Mouse (Mus musculus) NIH3T3 (cell line): ENCODE data around the gene Atp10a.
A peak's percentile ranks its signal among the peaks of the same experiment; 100 is the strongest.
"Not testable (repeated sequence)": the region's sequence is repeated elsewhere in the genome, so short reads cannot be mapped to it uniquely, and the experiment has no call there.

ENCODE experiments used
- DNase-seq: peaks from one replicate; pipeline ENCODE4 v3.0.0-alpha.2; 2012; ENCODE audit warnings: low read depth

Atp10a gene

DNA sequence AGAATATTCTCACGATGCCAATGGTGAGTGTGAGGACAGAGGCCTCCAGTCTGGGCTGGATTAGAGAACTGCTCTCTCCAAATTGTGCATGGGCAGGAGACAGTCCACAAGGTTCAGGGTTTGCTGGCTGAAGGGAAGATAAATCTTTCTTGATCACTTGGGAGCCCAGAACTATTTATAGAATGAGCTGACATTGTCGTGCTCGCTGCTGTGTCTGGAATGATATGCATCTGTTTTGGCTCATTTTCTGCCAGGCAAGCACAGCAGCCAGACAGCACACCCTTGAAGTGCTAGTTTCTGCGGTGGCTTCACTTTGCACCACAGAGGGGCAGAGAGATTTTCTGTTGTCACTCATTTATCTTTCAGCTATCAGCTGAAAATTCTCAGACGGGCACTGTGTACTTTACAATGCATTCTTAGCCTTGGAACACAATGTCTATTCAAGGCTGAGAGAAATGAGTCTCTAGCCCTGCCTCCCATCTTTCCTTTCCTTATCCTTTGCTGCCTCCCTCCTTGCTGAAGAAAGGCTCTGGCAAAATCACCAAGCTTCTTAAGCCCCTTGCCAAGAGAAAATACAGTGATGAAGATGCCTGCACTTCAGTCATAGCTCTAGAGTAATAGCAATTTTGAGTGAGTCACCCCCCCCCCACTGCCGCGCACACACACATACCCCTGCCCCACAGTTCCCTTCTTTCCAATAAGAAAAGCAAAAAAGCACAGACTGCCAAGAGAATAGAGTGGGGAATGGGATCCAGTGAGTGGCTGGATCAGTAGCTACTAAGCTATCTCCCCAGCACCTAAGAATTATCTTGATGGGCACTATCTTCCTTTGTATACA is 132.7 kb downstream of the Atp10a start:
- peak; percentile 21 for DNase-seq

DNA sequence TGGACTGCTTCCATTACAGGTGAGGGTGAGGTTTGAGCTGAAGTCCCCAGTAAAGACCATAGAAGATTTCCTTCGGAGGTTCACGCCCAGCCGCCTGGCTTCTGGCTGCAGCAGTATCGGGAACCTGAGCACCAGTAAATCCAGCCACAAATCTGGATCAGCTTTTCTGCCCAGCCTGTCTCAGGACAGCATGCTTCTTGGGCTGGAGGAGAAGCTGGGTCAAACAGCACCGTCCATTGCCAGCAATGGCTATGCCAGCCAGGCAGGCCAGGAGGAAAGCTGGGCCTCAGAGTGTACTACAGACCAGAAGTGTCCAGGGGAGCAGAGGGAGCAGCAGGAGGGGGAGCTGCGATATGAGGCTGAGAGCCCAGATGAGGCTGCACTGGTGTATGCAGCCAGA is 141.3 kb downstream of the Atp10a start:
- no peak for DNase-seq

- peak; percentile 68 for DNase-seq
These were observed 144.9 kb downstream of the Atp10a start for GRCm38 (mm10) chr7:58800916-58801315.

DNA sequence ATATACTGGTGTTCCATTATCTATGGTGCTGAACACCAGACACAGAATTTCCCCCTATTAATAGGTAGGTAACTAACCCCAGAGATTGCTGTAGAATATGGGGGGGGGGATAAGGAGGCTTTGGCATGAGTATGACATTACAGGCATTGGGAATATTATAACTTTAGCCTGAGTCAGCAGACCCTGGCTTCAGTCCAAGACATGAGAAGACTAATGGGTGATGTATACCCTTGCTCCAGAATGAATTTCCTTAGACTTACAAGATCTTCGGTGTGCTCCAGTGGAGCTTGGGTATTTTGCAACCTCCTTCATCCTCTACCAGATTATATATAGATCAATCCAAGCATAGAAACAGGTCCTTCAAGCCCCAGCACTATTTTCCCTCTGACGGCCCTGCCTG is 145.8 kb downstream of the Atp10a start:
- DNase-seq = peak; percentile 90

GRCm38 (mm10) chr7:58822147-58822681 is 166.2 kb downstream of the Atp10a start:
- peak; percentile 80 for DNase-seq

- no peak for DNase-seq
These were observed 168.7 kb downstream of the Atp10a start for GRCm38 (mm10) chr7:58824686-58825085.

- DNase-seq = no peak
These were observed 173.1 kb downstream of the Atp10a start for GRCm38 (mm10) chr7:58829111-58829510.

DNA sequence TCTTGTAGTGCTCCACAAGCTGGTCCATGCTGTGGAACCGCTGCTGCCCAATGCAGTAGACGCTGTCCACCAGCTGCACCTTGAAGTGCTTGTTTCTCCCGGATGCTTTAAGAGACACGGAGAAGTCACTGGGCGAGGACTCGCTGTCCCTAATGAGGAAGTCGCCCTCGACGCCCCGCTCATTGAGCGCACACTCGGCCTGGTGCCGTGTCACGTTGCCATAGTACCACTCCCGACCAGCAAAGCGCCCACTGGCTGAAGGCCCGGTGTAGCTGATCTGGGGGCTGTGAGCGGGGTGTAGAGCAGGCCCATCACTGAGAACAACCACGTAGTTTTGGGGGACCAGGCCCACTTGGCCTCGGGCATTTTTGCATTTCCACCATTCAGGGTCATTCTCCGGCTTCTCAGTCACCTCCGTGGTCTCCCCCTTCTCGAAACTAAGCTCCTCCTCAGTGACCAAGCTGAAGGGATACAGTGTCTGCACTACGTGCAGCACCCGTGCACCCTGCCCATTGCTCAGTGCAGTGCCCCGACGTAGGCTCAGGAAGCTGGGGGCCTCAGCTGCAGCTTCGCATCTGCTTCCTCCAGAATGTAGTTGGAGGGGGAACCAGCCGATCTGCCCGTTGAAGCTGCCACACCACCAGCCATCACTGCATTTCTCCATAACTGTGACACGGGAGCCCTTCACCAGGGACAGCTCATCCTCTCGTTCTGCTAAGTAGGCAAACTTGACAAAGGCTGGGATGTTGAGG is 181.1 kb downstream of the Atp10a start:
- DNase-seq = not testable (repeated sequence)

GRCm38 (mm10) chr7:58840367-58840766 is 184.4 kb downstream of the Atp10a start:
- no peak for DNase-seq

DNA sequence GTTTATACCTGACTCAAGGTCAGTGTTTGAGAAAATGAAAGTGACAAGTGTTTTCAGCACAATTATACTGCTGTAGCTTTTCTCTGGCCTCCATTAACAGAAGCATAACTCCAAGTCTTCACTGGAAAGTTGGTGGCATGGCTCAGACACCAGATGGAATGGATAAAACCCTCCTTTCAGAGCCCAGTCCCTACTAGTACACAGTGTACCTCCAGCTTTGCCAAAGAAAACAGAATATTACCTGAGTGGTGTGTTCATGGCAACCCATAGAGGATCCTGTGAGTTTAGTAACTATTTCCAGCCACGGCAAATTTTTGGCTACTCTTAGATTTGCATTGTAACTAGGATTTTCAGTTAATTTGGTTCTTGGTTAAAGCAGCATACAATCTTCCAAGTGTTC is 185.1 kb downstream of the Atp10a start:
- DNase-seq = no peak

- DNase-seq = peak; percentile 48
These were observed 186.9 kb downstream of the Atp10a start for GRCm38 (mm10) chr7:58842818-58843217.

- DNase-seq = peak; percentile 92
These were observed 187.9 kb downstream of the Atp10a start for GRCm38 (mm10) chr7:58843767-58844445.

DNA sequence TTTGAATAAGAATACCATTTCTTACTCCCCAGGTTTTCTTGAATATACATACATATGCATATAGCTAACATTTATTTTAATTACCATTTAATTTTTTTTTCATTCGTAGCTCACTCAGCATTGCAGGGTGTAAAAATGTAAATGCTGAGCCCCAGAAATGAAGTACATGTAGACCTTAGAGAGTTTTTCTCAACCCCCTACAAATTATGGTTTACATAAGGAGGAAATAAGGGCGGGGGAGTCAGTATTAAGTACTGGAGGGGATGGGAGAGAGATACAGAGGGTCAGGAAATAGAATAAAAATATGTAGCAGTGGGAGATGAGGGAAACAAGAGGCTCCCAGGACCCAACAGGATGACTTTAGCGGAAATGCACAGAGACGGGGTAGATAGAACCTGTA is 188.5 kb downstream of the Atp10a start:
- DNase-seq = no peak

DNA sequence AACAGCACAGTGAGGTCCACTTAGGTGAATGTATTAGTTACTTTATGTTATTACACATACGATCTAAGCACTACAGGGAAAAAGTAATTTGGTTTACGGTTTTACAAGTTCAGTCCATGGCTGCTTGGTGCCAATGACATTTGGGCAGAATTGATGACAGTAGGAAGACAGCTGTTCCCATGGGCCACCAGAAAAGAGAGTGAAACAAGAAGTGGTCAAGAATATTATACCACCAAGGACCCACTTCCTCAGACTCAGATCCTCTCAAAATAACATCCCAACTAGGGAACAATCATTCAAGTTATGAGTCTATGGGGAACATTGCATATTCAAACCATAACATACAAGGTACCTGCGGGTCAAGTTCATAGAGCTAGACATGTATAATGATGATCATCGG is 203.0 kb downstream of the Atp10a start:
- no peak for DNase-seq

DNA sequence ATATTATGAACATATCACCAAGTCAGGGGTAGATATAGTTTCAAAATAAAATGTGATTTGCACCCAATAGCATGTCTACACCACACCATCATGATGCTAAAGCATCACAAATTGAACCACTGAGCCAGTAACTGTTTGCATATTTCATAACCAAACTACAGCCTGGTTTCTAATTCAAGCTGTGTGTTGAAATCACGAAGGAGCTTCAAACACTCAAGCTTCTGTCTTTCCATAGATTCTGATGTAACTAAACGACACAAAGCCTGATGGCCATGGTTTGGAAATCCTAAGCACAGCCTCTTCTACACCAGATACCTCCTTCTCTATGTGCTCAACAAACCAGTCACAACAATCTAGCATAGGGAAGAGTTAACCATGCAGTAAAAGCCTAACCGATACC is 207.2 kb downstream of the Atp10a start:
- no peak for DNase-seq

DNA sequence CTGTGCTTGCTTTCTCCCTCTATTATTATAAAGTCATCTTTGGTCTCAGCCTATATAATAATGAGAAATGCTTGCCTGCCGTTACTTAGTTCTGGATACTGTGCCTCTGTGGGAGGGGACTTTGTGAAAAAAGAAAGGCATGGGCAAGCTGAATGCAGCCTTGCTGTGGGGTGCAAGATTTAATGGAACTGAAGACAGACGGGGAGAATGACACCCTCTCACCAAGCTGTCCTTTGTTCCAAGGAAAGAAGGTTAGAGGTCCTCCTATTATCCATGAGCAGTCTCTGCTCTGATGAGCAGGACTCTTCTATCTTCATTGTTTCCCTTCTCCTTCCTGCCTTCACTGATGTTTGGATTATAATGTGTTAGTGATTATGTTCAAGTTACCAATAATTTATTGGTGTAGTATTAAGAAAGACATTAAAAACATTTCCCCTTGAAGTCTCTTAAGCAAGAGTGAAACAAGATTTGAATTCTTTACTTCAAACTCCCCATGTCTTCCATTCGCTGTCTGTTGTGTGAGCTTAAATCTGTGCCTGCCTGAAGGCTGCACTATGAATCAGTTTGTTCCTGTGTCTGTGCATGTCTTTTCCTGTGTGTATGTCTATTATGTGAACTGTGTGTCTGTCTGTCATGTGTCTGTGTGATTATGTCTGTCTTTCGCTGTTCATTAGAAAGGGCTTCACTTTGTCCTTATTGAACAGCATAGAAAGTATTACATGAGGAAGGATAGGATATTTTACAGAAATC is 211.1 kb downstream of the Atp10a start:
- no peak for DNase-seq

DNA sequence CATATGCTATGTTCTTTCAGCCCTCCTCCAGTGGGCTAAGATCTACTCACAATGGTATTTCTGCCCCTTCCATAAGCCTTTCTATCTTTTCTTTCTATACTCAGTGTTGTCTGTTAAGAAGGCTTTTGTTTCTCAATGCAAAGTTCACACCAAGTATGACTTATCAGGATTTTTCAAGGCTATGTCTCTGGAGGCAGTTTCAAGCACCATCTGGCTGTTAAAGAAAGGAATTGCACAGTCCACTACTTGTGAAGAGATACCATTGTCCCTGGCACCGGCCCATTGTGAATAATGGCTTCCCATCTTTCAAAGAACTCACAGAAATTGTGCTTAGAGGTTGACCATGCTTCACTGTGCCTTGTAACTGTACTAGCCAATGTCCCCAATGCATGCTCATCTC is 214.7 kb downstream of the Atp10a start:
- DNase-seq = peak; percentile 65

DNA sequence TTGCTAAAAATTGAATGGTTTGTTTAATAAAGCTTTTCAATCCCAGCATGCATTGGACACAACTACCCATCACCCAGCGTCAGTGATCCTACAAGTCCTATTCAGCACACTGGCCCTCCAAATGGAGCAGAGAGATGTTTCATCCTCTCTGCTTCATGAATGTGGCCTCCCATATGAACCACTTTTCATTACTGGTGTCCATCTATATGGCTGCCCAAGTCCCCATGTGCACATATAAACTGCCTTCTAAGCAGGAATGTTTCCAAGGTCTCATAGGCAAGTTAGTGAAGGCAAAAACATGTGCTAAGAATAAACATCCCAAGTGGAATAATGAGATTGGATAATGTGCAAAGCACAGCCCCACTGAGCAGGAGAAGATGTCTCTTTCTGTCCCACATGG is 217.7 kb downstream of the Atp10a start:
- DNase-seq = no peak
